Mouse (Mus musculus) midbrain, embryonic 11.5 days (tissue): ENCODE data around the gene Stard13. TPM values are rescaled to one million over a fixed set of nuclear protein-coding genes. Genes with fewer than 3 reads are reported as not detected.
A peak's percentile ranks its signal among the peaks of the same experiment; 100 is the strongest.

Experiments used
- ATAC-seq: fragments of 200-750 bp; cut with Nextera tagmentation; 2 replicates; pipeline ENCODE4 v1.8.0; 2017; ENCODE audit warnings: moderate TSS enrichment, moderate library complexity; ENCODE audit not compliant: low FRiP score
- DNase-seq: peaks from one replicate; pipeline ENCODE4 v3.0.0; 2015; ENCODE audit warnings: low spot score; ENCODE audit errors: missing footprints
- H3K27ac ChIP-seq: fragments of 300-500 bp; sonication (generic); 2 replicates; pipeline ENCODE4 v1.5.1; 2014; ENCODE audit warnings: low read depth, low read length
- H3K27me3 ChIP-seq: fragments of 300-500 bp; sonication (generic); 2 replicates; pipeline ENCODE4 v1.6.1; 2014; ENCODE audit warnings: mild to moderate bottlenecking, low read length, moderate library complexity, mixed read lengths; ENCODE audit not compliant: control insufficient read depth, insufficient read depth
- H3K36me3 ChIP-seq: fragments of 300-500 bp; sonication (generic); 2 replicates; pipeline ENCODE4 v1.6.1; 2014; ENCODE audit warnings: mild to moderate bottlenecking, low read length, moderate library complexity, mixed read lengths; ENCODE audit not compliant: control insufficient read depth, insufficient read depth
- H3K4me1 ChIP-seq: fragments of 300-500 bp; sonication (generic); 2 replicates; pipeline ENCODE4 v1.6.1; 2014; ENCODE audit warnings: low read length; ENCODE audit not compliant: control insufficient read depth, insufficient read depth
- H3K4me2 ChIP-seq: fragments of 300-500 bp; sonication (generic); 2 replicates; pipeline ENCODE4 v1.6.1; 2014; ENCODE audit warnings: mild to moderate bottlenecking, moderate library complexity
- H3K4me3 ChIP-seq: fragments of 300-500 bp; sonication (generic); 2 replicates; pipeline ENCODE4 v1.5.1; 2014; ENCODE audit warnings: low read depth, low read length
- H3K9ac ChIP-seq: fragments of 300-500 bp; sonication (generic); 2 replicates; pipeline ENCODE4 v1.6.1; 2014; ENCODE audit warnings: low read length
- H3K9me3 ChIP-seq: fragments of 300-500 bp; sonication (generic); 2 replicates; pipeline ENCODE4 v1.6.1; 2016; ENCODE audit warnings: low read length; ENCODE audit not compliant: control insufficient read depth
- WGBS: fragments of 180-500 bp; shearing (Covaris S2); extraction: QIAGEN DNeasy Blood & Tissue Kit; methylation state at CpG from one replicate; pipeline ENCODE4 v1.1.7; 2014; 5-methylcytosine and 5-hydroxymethylcytosine counted together
- polyA plus RNA-seq: library from polyadenylated mRNA; unstranded; fragments of >200 nt; fragmentation: Nextera tagmentation; extraction: Ambion mirVana; gene quantifications from 2 replicates; pipeline ENCODE4 v1.2.1, GENCODE M21; 2014

Gene Stard13
- polyA plus RNA-seq = 2.8 and 2.9 TPM in 2 replicates

DNA sequence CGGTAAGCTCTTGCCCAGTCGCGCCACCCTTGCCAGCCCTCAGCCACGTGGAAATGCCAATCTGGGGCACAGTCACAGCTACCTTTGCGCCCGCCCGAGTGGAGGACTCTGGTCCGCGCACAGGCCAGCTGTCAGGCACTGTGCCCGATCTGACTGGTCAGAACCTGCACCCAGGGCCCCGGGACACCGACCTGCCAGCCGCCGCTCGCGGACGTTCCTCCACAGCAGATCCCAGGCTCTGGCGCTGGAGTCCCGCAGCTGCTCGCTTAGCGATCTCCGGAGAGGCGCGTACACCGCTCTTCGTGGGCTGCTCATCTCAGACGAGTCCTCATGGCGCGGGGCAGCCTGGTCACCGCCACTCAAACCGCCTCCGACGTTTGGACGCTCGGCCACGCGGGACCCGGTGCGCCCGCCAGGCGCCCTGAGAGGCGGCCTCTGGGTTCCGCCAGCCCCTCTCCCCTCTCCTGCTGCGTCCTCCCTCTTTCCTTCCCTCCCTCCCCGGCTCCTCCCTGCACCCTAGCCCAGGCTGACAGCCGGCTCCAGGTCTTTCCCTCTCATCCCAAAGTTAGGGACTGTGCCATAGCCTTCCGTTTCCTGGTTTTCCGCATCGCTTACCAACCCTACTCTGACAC is at the start of gene Stard13:
Gene Stard13, minus strand, starts transcription at position 437 of the 632 bp plus-strand sequence.
- H3K9ac ChIP-seq = peak within 1 kb of the TSS; percentile 59
- peaks cover 3% of the 10 kb centered on the region; the same call in 1 of the 2 replicates for H3K4me1 ChIP-seq
- no peaks in the 10 kb centered on the region for H3K36me3 ChIP-seq
- DNase-seq (peak; percentile 93), ATAC-seq (peak; percentile 86)
- H3K4me3 ChIP-seq = peak within 1 kb of the TSS; percentile 45
- H3K4me2 ChIP-seq = peak within 1 kb of the TSS; percentile 92
- H3K27me3 ChIP-seq = peaks cover 8% of the 10 kb centered on the region
- no peaks in the 10 kb centered on the region for H3K9me3 ChIP-seq
- WGBS = under 1% methylated on average over 49 of the region's 49 CpGs
- H3K27ac ChIP-seq = no peak within 1 kb of the TSS

GRCm38 (mm10) chr5:151279531-151279930 is 45.9 kb upstream of the Stard13 start:
- ATAC-seq (no peak), DNase-seq (no peak)
- no peak overlapping the region for H3K4me2 ChIP-seq
- no peak overlapping the region for H3K27ac ChIP-seq
- no peaks in the 10 kb centered on the region for H3K27me3 ChIP-seq
- H3K4me3 ChIP-seq = no peak overlapping the region
- 93% methylated on average over 7 of the region's 7 CpGs for WGBS
- no peaks in the 10 kb centered on the region for H3K9me3 ChIP-seq
- no peak overlapping the region for H3K9ac ChIP-seq
- no peaks in the 10 kb centered on the region for H3K36me3 ChIP-seq
- H3K4me1 ChIP-seq = no peaks in the 10 kb centered on the region

DNA sequence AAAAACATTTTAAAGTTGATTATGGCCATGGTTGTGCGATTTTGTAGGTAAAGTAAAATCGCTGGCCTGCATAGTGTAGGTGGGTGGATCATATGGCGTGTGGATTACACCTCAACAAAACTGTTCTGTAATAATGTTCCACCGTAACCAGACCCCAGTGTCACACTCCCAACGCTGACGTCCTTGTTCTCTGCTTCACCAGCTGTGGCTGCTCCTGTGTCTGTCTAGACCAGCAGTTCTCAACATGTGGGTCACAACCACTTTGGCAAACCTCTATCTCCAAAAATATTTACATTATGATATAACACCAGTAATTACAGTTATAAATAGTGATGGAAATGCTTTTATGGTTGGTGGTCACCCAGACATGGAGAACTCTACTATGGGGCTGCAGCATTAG is 44.3 kb upstream of the Stard13 start:
- H3K9me3 ChIP-seq = no peaks in the 10 kb centered on the region
- no peak overlapping the region for H3K9ac ChIP-seq
- no peak overlapping the region for H3K4me3 ChIP-seq
- H3K36me3 ChIP-seq = no peaks in the 10 kb centered on the region
- no peak overlapping the region for H3K4me2 ChIP-seq
- ATAC-seq (no peak), DNase-seq (no peak)
- no peaks in the 10 kb centered on the region for H3K27me3 ChIP-seq
- no peaks in the 10 kb centered on the region for H3K4me1 ChIP-seq
- 90% methylated on average over 6 of the region's 6 CpGs for WGBS
- H3K27ac ChIP-seq = no peak overlapping the region

DNA sequence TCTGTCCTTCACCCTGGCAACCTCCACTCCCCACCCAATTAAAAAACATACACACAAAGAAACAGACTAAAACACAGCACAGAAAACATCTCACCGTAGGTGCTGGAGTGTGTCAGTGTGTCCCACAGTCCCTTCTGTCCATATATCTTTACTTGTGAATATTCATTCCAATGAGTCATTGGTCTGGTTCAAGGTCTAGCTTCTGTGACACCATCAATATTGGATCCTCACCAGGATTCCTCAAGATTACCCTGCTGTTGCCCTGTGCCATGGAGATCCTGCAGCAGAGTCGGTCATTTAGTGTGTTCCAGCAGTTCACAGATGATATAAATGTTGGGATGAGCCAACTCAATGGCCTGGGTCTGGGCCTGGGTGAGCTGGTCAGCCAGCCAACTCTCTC is 42.4 kb upstream of the Stard13 start:
- H3K27ac ChIP-seq = no peak overlapping the region
- ATAC-seq (no peak), DNase-seq (no peak)
- H3K4me3 ChIP-seq = no peak overlapping the region
- no peaks in the 10 kb centered on the region for H3K36me3 ChIP-seq
- H3K9ac ChIP-seq = no peak overlapping the region
- 81% methylated on average over 2 of the region's 2 CpGs for WGBS
- no peaks in the 10 kb centered on the region for H3K9me3 ChIP-seq
- H3K4me2 ChIP-seq = no peak overlapping the region
- H3K27me3 ChIP-seq = no peaks in the 10 kb centered on the region
- no peaks in the 10 kb centered on the region for H3K4me1 ChIP-seq

DNA sequence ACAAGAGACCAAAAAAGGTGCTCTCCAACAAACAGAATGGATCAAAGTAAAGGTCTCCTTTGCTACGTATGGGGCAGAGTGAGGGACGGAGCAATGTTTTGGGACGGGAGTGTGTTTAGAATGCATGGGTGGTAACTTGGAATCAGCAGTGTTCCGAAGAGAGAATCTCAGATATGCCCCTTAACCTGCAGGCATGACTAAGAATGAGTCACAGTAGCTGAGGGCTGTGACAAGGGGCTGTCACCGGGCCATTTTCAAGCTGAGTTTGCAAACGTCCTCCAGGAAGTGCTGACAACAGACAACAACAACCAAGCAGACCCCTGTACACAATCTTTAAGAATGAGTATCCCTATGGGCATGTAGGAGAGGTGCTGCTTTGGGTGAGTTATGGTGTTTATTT is 40.6 kb upstream of the Stard13 start:
- Histone ChIP-seq H3K27me3 (no peaks in the 10 kb centered on the region), H3K27ac (no peak overlapping the region), H3K4me3 (no peak overlapping the region), H3K36me3 (no peaks in the 10 kb centered on the region), H3K4me1 (no peaks in the 10 kb centered on the region), H3K9ac (no peak overlapping the region), H3K4me2 (no peak overlapping the region), H3K9me3 (no peaks in the 10 kb centered on the region)
- ATAC-seq (no peak), DNase-seq (no peak)
- WGBS = 82% methylated on average over 6 of the region's 6 CpGs

DNA sequence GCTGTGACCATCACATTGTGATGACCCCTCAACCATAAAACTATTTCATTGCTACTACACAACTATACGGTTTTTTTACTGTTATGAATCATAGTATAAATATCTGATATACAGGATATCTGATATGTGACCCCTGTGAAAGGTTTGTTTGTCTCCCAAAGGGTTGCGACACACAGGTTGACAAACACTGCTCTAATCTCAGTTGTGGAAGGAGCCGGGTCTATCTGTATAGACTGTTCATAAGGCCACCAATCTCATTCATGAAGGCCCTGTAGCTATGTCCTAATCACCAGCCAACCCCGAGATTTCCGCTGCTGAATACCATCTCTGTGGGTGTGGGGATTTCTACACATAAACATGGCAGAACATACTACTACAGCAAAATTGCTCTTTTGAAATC is 37.2 kb upstream of the Stard13 start:
- no peak overlapping the region for H3K4me2 ChIP-seq
- WGBS = 89% methylated on average over 5 of the region's 5 CpGs
- no peak overlapping the region for H3K4me3 ChIP-seq
- no peaks in the 10 kb centered on the region for H3K4me1 ChIP-seq
- H3K27ac ChIP-seq = no peak overlapping the region
- no peak for DNase-seq
- no peak for ATAC-seq
- no peaks in the 10 kb centered on the region for H3K27me3 ChIP-seq
- no peaks in the 10 kb centered on the region for H3K36me3 ChIP-seq
- H3K9ac ChIP-seq = no peak overlapping the region
- no peaks in the 10 kb centered on the region for H3K9me3 ChIP-seq

GRCm38 (mm10) chr5:151266896-151267634 is 33.4 kb upstream of the Stard13 start:
- H3K27me3 ChIP-seq = no peaks in the 10 kb centered on the region
- DNase-seq (no peak), ATAC-seq (no peak)
- no peak overlapping the region for H3K9ac ChIP-seq
- H3K4me1 ChIP-seq = no peaks in the 10 kb centered on the region
- no peak overlapping the region for H3K4me2 ChIP-seq
- no peaks in the 10 kb centered on the region for H3K36me3 ChIP-seq
- H3K4me3 ChIP-seq = no peak overlapping the region
- no peak overlapping the region for H3K27ac ChIP-seq
- WGBS = 86% methylated on average over 14 of the region's 14 CpGs
- H3K9me3 ChIP-seq = no peaks in the 10 kb centered on the region

GRCm38 (mm10) chr5:151261558-151261957 is 27.9 kb upstream of the Stard13 start:
- H3K27ac ChIP-seq = no peak overlapping the region
- no peaks in the 10 kb centered on the region for H3K9me3 ChIP-seq
- no peaks in the 10 kb centered on the region for H3K4me1 ChIP-seq
- WGBS = 82% methylated on average over 2 of the region's 2 CpGs
- H3K27me3 ChIP-seq = no peaks in the 10 kb centered on the region
- ATAC-seq (no peak), DNase-seq (no peak)
- H3K9ac ChIP-seq = no peak overlapping the region
- H3K4me3 ChIP-seq = no peak overlapping the region
- no peak overlapping the region for H3K4me2 ChIP-seq
- no peaks in the 10 kb centered on the region for H3K36me3 ChIP-seq

GRCm38 (mm10) chr5:151252213-151252612 is 18.6 kb upstream of the Stard13 start:
- 54% methylated on average over 8 of the region's 8 CpGs for WGBS
- H3K4me2 ChIP-seq = no peak overlapping the region
- H3K4me1 ChIP-seq = no peaks in the 10 kb centered on the region
- no peaks in the 10 kb centered on the region for H3K9me3 ChIP-seq
- H3K9ac ChIP-seq = no peak overlapping the region
- H3K27ac ChIP-seq = no peak overlapping the region
- no peaks in the 10 kb centered on the region for H3K36me3 ChIP-seq
- no peaks in the 10 kb centered on the region for H3K27me3 ChIP-seq
- DNase-seq (no peak), ATAC-seq (peak; percentile 19; the same call in 1 of the 2 replicates)
- no peak overlapping the region for H3K4me3 ChIP-seq
